Mouse (Mus musculus) brain, embryonic 14.5 days (tissue): ENCODE results near the gene Osbpl11.

Experiments
- CTCF ChIP-seq: fragments of 200-500 bp; IDR thresholded peaks from 2 replicates; pipeline ENCODE4 v1.5.1; 2012; ENCODE audit warnings: inconsistent platforms, mild to moderate bottlenecking, moderate library complexity, borderline replicate concordance; ENCODE audit not compliant: insufficient read depth, insufficient read length; ENCODE audit errors: extremely low read depth
- POLR2A ChIP-seq: fragments of 200-500 bp; IDR thresholded peaks from 2 replicates; pipeline ENCODE4 v1.6.1; 2012; ENCODE audit warnings: mild to moderate bottlenecking, inconsistent platforms, borderline replicate concordance; ENCODE audit not compliant: poor library complexity, insufficient read depth, insufficient read length, severe bottlenecking; ENCODE audit errors: extremely low read depth

DNA sequence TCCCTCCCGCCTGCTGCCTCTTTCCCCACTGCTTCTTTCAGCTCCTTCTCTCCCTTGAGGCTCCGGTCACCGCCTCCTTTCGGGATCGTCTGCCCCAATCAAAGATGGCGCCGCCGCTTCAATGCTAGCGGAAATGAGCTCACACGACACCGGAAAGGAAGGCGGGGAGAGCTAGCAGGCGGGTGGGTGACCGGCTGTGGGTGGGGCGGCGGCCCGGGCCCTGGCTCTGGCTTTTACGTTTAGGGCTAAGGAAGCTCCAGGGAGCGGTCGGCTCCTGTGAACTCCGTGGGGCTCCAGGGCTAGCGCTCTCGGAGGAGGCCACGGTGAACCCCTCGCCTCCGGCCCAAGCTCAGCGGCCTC is at the start of gene Osbpl11:
- no peak for TF ChIP-seq CTCF
- TF ChIP-seq POLR2A, result peak; percentile 88; the same call in 1 of the 2 replicates
